Mouse (Mus musculus) regulatory T cell (primary cell): ENCODE measurements around the gene Zfp217.

Experiments used
- in situ Hi-C: fragments of 300-600 bp; cut with MboI, MseI; formaldehyde crosslinking; loops from one replicate; pipeline ENCODE4 v1.15.1; 2025; ENCODE audit warnings: high pct_unique_total_duplicates

The Zfp217 gene

DNA sequence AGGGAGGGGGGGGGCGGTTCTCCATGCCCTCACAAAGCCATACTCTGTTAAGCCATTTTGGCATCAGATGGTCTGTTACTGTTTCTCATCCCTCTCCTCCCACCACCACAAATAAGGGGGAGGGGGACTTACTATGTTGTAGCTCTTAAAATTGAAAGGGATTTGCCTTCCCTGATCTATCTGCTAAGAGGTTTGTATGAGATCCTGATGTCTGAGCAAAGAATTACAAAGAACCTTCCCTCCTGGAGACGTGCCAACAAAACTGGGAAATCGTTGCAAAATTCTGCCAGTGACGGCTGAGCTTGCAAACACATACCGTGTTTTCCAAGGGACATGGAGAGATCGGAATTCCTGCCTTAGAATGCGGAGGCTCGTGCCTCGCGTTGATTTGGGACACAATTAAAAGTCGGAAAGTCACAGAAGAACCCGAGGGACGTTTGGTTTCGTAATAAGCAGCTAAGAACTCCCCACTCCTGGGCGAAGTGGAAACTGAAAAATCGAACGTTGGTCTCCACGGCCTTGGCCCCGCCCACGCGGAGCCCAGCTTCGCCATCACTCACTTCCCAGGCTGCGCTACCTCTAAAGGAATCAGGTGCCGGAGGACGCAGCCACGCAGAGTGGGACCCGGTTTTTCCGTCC, 14.7 kb downstream of the Zfp217 start:
- in situ Hi-C loops: no loop called here

DNA sequence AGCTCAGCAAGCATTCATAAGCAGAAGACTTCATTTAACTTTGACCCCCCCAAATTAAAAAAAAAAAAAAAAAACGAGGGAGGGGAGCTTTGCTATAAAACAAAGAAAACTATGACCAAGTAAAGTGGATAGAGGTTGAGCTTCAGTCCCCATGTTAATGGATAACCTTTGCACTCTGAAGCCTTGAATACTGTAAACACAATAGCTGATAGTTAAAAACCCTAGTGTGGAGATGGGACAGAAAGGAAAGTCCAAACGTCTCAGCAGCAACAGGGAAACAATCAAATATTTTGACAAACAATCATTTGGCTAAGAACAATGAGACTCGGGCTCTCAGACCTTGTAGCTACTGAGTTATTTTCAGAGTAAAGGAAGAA, 15.2 kb downstream of the Zfp217 start:
- in situ Hi-C loops: no loop called here

DNA sequence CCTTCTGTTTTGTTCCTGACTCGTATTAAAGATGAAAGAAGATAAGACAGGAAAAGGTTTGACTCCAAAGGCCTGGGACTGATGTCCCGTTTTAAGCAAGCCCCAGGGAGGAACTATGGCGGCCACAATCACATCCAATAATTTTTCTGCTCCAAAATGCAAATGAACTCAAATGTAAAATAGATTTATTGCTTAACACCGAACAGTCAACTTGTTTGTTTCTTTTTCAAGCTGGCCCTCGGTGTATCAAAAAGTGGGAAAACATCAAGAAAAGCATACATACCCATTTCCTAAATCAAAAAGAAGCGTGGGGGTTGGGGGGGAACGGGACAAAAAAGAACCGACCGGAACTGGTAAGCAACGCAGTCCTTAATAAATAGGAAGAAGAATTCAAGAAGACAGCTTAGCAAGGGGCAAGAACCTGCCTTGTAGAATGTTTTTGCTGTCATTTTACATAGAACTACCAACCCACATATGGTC, 15.9 kb downstream of the Zfp217 start:
- in situ Hi-C loops: no loop called here

DNA sequence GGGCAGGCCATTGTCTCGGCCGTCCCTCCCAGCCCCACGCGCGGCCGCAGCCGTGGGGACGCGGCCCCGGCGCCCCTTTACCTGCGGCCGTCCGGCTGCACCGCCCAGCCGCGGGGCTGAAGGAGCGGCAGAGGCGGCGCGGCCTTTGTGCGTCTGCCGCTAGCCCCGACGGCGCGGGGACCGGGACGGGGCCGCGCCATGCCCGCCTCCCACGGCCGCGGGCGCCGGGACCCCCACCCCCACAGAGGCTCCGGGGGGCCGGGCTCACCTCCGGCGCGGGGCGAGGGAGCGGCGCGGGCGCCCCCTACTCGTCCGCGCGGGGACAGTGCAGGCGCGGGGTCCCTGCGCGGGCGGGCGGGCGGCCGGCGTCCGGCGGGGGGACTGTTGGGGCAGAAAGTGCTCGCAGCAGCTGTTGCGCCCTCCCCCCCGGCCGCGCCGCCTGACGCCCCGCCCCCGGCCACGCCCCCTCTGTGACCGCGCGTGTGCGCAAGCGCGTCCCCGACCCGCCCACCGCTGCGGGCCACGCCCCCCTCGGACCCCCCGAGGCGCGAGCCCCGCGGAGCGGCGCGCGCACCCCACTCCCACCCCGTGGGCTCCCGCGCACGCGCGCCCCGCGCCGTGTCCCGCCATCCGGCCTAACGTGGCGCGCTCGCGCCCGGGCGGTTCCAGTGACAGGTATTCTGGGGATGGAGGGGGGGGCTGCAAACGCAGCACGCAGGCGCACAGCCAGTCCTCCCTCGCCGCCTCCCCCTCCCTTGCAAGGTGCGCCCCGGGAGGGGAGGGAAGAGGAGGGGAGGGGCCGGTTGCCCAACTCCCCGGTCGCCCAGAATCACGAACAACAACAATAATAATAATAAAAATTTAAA, 16.9 kb downstream of the Zfp217 start:
- in situ Hi-C loops: no loop called here

DNA sequence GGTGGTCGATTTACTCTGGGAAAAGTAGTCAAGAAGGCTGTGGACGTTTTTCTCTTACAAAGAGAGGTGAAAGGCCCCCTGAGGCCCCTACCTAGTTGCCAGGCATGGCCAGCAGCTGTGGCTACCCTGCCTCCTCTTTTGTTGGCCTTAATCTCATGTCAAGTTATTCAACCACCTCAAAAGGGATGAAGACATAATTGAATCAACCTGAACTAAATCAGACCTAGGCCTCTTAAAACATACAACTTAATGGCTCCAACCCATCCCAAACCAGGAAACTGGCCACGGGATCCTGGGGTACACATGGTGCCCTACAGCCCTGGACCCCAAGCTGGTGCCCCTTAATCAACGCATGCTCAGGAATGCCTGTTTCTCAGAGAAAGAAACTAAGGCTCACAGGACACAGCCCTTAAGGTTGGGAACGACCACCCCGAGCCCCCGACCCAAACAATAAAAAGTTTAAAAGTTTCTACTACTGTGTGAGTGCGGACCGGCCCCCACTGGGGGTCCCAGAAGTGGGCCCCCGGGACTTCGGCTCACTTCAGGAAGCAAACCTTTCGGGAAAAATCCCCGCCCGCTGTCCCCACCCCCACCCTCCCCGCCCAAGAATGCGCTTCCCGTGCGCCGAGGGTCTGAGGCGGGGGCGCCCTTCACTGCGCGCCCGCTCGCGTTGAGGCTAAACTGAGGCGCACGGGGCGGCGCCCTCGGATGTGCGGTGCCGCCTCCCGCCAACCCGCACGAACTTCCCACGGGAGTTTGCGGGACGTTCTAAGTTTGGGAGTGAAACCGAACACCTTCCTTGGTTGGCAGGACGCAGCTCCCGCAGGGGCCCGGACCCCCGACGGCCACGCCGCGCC, 17.8 kb downstream of the Zfp217 start:
- in situ Hi-C loops: no loop called here

DNA sequence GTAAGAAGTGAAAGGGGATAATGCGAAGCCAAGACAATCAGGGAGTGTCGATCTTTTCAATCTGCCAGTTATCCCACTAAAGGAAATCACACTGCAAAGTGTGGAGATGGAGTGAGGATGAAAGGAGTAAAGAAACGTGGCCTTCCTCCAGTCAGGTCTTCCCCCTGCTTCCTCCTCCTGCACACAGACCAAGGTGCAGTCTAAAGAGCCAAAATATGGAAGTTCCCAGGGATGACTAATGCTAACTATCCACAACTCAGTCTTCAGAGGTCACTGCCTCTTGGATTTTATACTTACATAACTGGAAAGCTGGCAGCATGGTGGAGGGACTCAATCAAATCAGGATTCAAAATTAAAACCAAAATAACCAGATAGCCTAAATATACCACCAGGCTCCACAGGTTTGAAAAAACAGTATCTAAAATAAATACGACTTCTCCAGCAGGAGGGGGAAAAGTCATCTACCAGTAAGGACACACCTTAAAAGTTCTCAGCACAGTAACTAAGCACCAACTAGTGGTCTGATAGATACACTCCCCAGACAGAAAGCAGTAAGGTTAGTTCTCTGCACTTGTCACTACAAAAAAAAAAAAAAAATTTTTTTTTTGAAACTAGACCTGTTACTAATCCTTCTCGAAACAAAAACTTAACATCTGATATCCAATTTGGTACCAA, 18.5 kb downstream of the Zfp217 start:
- in situ Hi-C loops: no loop called here

DNA sequence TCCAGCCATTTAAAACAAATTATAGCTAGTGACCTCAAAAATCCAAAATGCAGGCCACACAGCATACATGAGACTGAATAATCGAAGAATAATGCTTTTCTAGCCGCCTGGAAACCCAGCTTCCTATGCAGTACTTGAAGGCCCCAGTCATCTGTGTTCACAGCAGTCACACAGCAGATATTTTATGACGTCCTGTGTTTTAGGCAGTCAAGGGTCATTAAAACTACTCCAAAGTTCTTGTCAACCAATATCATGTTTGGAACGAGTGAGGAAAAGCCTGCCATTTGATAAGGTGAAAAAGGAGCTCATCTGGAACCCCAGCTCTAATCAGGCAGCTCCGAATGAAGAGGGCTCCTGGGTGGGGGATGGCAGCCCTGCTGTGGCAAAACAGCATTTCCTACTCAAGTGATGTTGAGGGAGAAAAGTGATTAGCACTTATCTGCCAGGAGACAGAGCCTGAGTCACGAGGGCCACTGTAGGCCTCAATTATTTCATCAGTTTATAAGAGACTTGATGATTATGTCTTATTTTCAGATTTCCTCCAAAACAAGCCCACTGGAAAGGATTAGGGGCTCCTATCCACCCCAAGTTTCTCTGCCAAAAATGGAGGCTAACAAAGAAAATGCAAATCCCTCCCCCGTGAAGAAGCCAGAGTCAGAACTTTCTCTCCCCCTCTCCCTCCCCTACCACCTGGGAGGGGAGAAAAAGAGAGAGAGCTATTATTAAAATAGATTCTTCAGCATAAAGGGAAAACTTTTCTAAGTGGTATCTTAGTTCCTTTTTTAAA, 19.2 kb downstream of the Zfp217 start:
- in situ Hi-C loops: no loop called here

DNA sequence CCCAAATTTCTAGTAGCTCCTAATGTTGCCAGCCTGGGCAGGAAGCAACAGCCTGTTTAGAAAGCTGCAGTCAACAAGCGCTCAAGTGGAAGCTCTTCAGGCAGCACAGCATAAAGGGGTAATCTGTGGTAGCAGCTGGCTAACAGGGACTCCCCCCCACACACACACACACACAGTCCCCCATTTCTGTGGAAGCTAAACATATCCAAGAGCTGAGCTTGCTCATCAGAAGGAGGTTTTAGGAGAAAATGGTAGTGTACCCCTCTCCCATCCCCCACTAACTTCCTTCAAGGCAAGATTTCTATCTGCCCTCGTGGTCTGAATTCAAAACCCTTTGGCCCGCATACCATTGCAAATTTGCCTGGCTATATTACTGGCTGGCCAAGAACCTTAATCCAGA, 20.4 kb downstream of the Zfp217 start:
- in situ Hi-C loops: no loop called here

DNA sequence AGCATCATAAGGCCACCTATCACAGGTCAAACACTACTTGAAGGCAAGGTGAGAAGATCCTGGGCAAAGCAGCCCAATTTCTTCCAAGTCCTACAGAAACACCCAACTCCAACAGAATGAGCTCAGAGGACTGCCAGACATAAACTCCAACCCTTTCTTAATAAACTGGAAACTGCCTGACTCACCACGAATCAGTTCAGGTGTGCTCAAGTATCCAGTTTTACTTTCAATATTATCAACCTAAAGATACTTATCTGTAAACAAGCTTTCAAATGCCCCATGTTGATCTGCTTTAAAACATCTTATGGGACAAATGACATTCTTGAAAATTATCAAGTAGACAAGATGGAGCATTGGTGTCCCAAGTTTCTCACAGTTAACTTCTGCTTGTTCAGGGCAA, 21.6 kb downstream of the Zfp217 start:
- in situ Hi-C loops: no loop called here

DNA sequence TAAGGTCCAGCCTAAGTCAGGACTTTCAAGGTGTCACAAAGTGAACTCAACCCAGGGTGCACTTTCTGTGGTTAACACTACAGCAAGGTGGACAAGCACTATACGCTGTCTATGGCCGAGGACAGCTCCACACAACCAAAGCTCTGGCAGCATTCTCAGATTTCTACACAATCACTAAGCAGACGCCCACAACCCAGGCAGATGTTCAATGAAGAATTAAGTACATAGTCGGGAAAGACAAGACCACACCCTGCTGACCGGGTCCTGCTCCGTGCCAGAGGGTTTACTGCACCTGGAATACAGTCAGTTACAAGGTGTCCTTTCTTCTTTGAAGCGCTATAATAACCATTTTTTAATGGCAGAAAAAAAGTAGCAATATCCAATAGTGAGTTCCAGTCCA, 25.7 kb downstream of the Zfp217 start:
- in situ Hi-C loops: loop anchor here (25.0 kb wide), 1 partner anchor 390 kb away; no protein-coding TSS in a partner anchor

DNA sequence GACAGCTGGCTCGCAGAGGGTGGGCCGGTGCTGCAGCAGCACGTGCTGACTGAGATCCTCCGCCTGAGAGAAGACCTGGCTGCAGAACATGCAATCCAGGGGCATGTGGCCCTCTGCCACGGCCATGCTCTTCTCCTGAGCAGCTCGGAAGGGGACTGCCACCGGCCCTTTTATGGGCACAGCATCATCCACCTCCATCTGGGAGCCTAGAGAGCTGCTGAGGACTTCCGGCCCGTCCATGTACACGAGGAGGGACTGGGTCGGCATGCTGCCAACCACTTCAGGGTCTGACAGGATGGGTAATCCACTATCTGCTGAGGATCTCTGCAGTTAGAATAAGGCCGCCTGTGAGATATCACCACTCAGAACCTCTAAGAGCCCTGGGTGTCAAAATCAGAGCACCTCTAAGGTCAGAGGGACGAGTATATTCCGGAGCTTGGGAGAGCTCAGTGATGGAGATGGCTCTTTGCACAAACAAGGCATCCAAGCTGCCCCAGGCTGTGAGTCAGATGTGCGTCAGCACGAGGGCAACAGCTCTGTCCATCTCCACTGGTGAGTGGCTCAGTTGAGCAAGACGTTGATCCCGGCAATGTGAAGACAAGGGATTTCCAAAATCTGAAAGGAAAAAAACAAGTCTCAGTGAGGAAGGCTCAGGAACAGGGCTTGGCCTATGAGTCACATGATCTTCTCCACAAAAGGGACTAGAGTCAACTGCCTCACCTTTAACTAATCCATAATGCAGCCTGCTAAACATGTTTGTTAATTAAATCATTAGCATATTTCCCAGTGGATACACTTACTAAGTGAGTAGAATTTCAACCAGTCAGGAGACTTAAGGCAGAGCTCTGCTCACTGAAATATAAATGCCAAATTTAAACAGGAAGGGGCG, 27.5 kb downstream of the Zfp217 start:
- in situ Hi-C loops: loop anchor here (25.0 kb wide), 1 partner anchor 392 kb away; no protein-coding TSS in a partner anchor

DNA sequence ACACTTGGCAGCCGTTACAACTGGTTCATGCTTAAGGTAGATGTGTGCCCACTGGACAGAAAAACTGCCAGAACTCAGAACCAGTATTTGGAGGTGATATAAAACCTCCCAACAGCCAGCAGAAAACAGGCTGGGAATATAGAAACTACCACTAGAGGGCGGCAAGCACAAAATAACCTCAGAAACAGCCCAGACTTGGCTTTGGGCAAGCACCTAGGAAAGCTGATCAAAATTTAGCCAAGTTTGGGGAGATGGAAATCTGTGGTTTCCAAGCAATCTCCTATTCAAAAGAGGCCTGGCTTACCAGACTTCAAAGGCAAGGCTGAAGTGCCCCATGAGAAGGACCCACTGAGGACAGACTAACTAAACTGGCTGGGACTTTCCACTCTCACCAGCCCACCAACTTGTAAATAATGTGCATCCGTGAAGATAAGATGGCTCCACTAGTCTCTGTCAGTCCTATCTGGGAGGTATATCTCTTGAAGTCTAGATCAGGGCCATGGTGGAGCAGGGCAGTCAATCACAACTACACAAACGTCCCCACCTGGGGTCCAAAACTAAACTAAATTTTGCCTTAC, 31.1 kb downstream of the Zfp217 start:
- in situ Hi-C loops: loop anchor here (5.0 to 25.0 kb wide), 4 partner anchors 91 to 396 kb away; no protein-coding TSS in a partner anchor

DNA sequence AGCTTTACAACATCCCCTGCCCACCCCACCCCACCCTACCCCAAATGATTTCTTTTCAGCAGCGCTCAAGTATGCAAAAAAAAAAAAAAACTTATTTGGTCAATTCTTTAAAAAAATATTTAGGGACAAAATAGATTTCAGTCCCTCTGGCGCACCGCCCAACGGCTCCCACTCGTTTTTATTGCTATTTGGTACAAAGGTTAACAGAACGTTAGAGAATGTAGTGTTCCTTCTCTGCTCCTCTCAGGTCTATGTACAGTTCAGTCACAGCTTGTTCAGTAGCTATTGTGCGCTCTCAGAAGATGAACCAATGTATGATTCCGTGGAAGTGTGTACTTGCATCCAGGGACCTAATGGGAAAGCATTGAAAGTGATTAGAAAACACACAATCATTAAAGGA, 37.6 kb downstream of the Zfp217 start:
- in situ Hi-C loops: loop anchor here (10.0 to 25.0 kb wide), 2 partner anchors 124 to 402 kb away; no protein-coding TSS in a partner anchor

DNA sequence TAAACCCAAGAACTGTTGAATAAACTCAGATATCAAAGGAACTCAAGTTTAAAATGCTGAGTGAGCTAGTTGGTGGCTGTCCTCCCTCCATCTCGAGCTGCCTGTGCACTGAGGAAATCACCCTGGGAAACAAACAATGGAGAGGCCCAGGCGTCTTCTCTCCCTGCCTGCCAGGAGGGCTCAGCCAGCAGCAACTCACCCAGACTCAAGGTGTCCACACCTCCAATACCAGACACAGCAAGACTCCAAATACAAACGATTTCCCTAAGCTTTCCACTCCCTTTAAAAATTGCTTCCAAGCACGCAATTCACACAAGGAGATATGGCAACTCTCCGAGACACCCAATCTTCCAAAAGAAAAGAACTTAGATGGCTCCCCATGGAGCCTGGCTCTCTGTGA, 38.4 kb downstream of the Zfp217 start:
- in situ Hi-C loops: loop anchor here (25.0 kb wide), 1 partner anchor 403 kb away; no protein-coding TSS in a partner anchor

DNA sequence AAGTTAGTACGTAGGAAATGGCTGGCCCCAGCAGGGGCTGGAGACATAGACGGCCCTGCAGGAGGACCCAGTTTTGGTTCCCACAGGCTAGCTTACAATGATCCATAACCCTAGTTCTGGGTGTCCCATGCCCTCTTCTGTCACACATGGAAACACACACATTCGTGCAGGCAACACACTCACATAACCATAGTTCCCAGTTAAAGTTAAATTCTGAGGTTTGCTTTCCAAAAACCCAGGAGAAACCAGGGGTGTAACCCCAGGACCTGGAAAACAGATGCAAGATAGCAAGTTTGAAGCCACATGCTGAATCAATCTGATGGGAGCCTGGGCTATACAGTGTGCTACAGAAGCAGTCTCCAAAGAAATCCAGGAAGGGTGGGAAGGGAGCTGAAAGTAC, 40.1 kb downstream of the Zfp217 start:
- in situ Hi-C loops: loop anchor here (25.0 kb wide), 1 partner anchor 405 kb away; no protein-coding TSS in a partner anchor

DNA sequence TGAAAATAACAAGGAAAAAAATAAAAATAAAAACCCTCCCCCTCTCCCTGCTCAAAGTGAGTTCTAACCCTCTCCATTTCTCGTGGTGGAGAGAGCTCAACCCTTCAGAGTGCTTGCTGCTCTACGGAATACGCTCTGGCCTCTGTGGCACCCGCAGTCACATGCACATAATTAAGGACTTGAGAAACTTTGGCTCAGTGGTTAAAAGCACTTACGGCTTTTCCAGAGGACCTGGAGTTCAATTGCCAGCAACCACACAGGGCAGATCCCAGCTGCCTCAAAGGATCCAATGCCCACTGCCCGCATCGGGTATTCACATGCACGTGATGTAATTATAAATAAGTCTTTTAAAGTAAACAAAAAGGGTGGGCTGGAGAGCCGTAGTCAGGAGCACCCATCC, 41.9 kb downstream of the Zfp217 start:
- in situ Hi-C loops: loop anchor here (25.0 kb wide), 1 partner anchor 406 kb away; no protein-coding TSS in a partner anchor

DNA sequence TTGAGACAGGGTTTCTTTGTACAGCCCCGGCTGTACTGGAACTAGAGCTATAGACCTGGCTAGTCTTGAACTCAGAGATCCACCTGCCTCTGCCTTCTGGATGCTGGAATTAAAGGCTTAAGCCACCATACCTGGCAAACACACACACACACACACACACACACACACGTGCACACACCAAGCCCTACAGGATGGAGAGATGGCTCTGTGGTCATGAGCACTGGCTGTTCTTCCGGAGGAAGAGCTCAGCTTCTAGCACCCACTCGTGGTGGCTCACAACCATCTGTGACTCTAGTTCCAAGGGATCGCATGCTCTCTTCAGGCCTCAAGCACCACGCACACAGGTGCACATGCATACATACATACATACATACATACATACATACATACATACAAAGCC, 43.5 kb downstream of the Zfp217 start:
- in situ Hi-C loops: loop anchor here (25.0 kb wide), 1 partner anchor 408 kb away; no protein-coding TSS in a partner anchor

DNA sequence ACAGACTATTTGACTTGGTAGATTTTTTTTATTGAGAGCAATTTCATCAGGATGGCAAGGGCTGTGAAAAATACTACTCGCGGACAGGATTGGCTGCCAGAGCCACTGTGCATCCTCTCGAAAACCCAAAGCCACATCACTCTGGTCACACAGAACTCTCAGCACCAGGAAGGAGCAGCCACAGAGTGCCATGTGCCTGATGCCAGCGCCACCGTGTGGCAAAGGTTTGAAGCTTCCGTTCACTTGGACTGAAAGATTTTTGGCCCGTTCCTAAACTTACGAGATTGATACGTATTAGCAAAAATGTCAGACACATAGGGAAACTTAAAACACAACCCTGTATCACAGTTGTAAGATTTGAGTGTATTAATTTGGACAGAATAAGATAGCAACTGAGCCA, 44.1 kb downstream of the Zfp217 start:
- in situ Hi-C loops: loop anchor here (25.0 kb wide), 1 partner anchor 408 kb away; no protein-coding TSS in a partner anchor

DNA sequence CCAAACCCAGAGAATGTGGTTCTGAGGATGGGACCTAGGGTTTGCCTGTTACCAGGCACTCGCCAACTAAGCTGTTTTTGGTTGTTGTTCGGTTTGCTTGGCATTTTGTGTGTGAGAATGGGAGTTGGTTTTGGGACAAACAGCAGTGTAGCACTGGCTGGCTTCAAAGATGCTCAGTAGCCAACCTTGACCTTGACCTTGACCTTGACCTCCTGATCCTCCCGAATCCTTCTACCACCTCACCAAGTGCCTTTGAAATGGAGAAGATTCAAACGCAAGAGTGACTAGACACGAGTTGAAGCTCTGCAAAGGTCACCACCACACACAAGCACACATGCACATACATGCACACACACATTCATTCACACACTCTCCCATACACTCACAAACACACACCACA, 44.6 kb downstream of the Zfp217 start:
- in situ Hi-C loops: loop anchor here (25.0 kb wide), 1 partner anchor 409 kb away; no protein-coding TSS in a partner anchor
